Mouse (Mus musculus): ENCODE results near the gene Trim72. TPM values are rescaled to one million over a fixed set of nuclear protein-coding genes. Genes with fewer than 3 reads are reported as not detected.

Gene Trim72
- polyA plus RNA-seq (2015; fragmentation: Illumina TruSeq; extraction: RNeasy Lipid Tissue Mini Kit (QIAGEN cat#74804); ENCODE audit: insufficient read depth, low read depth, low replicate concordance): not detected

DNA sequence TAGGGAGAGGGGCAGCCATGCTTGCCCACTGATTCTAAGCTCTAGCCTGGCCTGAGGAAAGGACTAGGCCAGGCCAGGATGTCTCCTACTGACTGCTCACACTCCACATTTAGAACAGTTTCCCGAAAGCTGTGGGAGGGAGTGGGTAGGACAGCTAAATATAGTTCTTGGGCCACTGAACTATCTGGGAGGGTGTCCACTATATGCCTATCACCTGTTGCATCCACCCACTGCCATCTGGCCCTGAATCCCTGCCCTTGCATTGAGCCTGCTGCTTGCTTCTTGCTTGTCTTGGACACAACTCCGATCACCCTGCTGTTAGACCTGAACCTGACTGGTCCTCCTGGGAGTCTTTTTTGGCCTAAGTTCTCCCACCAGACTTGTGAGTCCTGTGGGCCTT lies at the start of gene Trim72:
Gene Trim72 (plus strand): TSS at position 262 of the 400 bp plus-strand sequence.

DNA sequence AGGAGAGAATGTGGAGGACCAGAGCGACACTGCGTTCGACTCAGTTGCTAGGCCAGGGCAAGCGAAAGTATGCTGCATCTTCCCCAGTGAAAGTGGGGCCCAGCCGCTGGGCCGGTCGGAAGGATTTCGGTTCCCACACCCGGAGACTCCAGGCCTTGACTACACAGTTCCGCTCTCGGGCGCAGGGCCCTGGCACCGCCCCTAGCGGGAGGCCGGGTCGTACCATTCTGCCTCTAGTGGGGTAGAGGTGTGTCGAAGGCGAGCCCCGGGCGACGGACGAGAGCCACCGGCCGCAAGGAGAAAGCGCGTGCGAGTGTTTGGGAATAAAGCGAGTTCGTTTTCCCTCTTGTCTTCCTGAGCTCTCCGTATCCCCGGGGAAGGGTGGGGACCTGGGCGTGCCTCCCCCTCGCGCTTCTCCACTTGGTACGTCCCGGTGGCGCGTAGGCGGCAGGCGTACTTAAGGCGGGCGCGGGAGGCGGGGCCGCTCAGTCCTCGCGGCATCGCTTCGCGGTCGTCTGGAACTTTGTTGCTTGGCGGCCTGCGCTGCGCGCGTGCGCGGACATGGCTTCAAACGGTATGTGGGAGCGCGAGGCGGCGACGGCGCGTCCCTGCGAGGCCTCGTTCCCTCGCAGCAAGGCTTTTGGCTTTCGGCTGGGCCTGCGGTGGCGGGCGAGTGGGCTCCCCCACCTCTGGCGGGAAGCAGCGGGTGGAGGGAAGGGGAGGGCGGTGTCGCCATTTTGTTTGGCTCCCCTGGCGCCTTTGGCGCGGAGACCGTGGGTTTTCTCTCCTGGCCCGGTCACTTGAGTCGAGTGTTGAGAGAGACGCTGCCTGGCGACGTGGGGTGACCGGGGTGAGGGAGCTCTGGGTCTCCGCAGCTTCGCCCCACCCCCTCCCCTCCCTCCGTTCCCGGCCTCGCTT lies 36.5 kb upstream of the Trim72 start, which contains the start of gene Fus:
Gene Fus (plus strand): TSS at position 454 of the 918 bp plus-strand sequence.

DNA sequence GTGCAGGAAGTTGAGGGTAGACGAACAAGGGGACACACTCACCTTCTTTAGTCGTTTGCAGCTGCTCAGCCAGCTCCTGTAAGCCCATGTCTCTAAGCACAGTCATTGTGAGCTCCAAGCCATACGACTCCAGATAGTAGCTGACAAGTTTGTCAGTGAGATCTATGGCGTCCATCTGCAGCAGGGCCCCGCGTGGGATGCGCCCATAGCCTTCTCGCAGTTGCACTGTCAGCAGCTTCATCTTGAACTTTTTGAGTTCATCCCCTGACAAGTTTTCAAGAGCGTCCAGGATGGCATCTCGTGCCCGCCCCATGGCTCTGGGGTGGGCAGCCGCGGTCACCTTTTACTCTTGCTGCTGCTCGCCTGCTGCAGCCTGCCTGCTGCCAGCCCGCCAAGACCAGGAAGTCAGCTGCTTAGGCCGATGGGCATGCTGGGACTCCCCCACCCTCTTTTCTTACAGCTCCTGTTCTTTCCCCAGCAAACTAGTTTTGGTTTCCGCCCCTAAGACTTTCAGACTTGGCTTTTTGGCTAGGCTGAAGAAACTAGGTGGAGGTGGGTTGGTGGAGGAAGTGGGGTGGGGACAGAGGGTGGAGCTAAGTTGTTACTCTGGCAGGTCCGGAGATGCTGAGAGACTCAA lies 10.3 kb upstream of the Trim72 start, which contains the start of gene Pycard:
Gene Pycard (minus strand): TSS at position 527 of the 637 bp plus-strand sequence.

Other genes starting within 250 kb of the Trim72 start
- 5.9 TPM for gene Orai3, start 234.1 kb upstream of the Trim72 start, polyA plus RNA-seq (2015; fragmentation: Illumina TruSeq; extraction: RNeasy Lipid Tissue Mini Kit (QIAGEN cat#74804); ENCODE audit: insufficient read depth, low read depth, low replicate concordance)
- 5.8 TPM for gene Setd1a, start 227.3 kb upstream of the Trim72 start, polyA plus RNA-seq (2015; fragmentation: Illumina TruSeq; extraction: RNeasy Lipid Tissue Mini Kit (QIAGEN cat#74804); ENCODE audit: insufficient read depth, low read depth, low replicate concordance)
- 1.5 TPM for gene Gm49388, start 218.3 kb upstream of the Trim72 start, polyA plus RNA-seq (2015; fragmentation: Illumina TruSeq; extraction: RNeasy Lipid Tissue Mini Kit (QIAGEN cat#74804); ENCODE audit: insufficient read depth, low read depth, low replicate concordance)
- 26.3 TPM for gene Hsd3b7, start 203.3 kb upstream of the Trim72 start, polyA plus RNA-seq (2015; fragmentation: Illumina TruSeq; extraction: RNeasy Lipid Tissue Mini Kit (QIAGEN cat#74804); ENCODE audit: insufficient read depth, low read depth, low replicate concordance)
- 32.5 TPM for gene Stx4a, start 179.7 kb upstream of the Trim72 start, polyA plus RNA-seq (2015; fragmentation: Illumina TruSeq; extraction: RNeasy Lipid Tissue Mini Kit (QIAGEN cat#74804); ENCODE audit: insufficient read depth, low read depth, low replicate concordance)
- 0.92 TPM for gene Stx1b, start 179.4 kb upstream of the Trim72 start, polyA plus RNA-seq (2015; fragmentation: Illumina TruSeq; extraction: RNeasy Lipid Tissue Mini Kit (QIAGEN cat#74804); ENCODE audit: insufficient read depth, low read depth, low replicate concordance)
- gene Zfp646, start 127.7 kb upstream of the Trim72 start, polyA plus RNA-seq (2015; fragmentation: Illumina TruSeq; extraction: RNeasy Lipid Tissue Mini Kit (QIAGEN cat#74804); ENCODE audit: insufficient read depth, low read depth, low replicate concordance): 6.2 TPM
- gene Zfp668, start 127.1 kb upstream of the Trim72 start, polyA plus RNA-seq (2015; fragmentation: Illumina TruSeq; extraction: RNeasy Lipid Tissue Mini Kit (QIAGEN cat#74804); ENCODE audit: insufficient read depth, low read depth, low replicate concordance): 0.57 TPM
- 34.6 TPM for gene Prss53, start 113.0 kb upstream of the Trim72 start, polyA plus RNA-seq (2015; fragmentation: Illumina TruSeq; extraction: RNeasy Lipid Tissue Mini Kit (QIAGEN cat#74804); ENCODE audit: insufficient read depth, low read depth, low replicate concordance)
- gene Gm21974, start 108.5 kb upstream of the Trim72 start, polyA plus RNA-seq (2015; fragmentation: Illumina TruSeq; extraction: RNeasy Lipid Tissue Mini Kit (QIAGEN cat#74804); ENCODE audit: insufficient read depth, low read depth, low replicate concordance): not detected
- 46.0 TPM for gene Vkorc1, start 108.3 kb upstream of the Trim72 start, polyA plus RNA-seq (2015; fragmentation: Illumina TruSeq; extraction: RNeasy Lipid Tissue Mini Kit (QIAGEN cat#74804); ENCODE audit: insufficient read depth, low read depth, low replicate concordance)
- 50.9 TPM for gene Bckdk, start 99.9 kb upstream of the Trim72 start, polyA plus RNA-seq (2015; fragmentation: Illumina TruSeq; extraction: RNeasy Lipid Tissue Mini Kit (QIAGEN cat#74804); ENCODE audit: insufficient read depth, low read depth, low replicate concordance)
- gene Kat8, start 91.4 kb upstream of the Trim72 start, polyA plus RNA-seq (2015; fragmentation: Illumina TruSeq; extraction: RNeasy Lipid Tissue Mini Kit (QIAGEN cat#74804); ENCODE audit: insufficient read depth, low read depth, low replicate concordance): 8.2 TPM
- gene Prss8, start 73.8 kb upstream of the Trim72 start, polyA plus RNA-seq (2015; fragmentation: Illumina TruSeq; extraction: RNeasy Lipid Tissue Mini Kit (QIAGEN cat#74804); ENCODE audit: insufficient read depth, low read depth, low replicate concordance): 37.0 TPM
- gene Prss36, start 57.2 kb upstream of the Trim72 start, polyA plus RNA-seq (2015; fragmentation: Illumina TruSeq; extraction: RNeasy Lipid Tissue Mini Kit (QIAGEN cat#74804); ENCODE audit: insufficient read depth, low read depth, low replicate concordance): 7.1 TPM
- gene Fus, start 36.5 kb upstream of the Trim72 start, polyA plus RNA-seq (2015; fragmentation: Illumina TruSeq; extraction: RNeasy Lipid Tissue Mini Kit (QIAGEN cat#74804); ENCODE audit: insufficient read depth, low read depth, low replicate concordance): 87.1 TPM
- 2.8 TPM for gene Pycard, start 10.1 kb upstream of the Trim72 start, polyA plus RNA-seq (2015; fragmentation: Illumina TruSeq; extraction: RNeasy Lipid Tissue Mini Kit (QIAGEN cat#74804); ENCODE audit: insufficient read depth, low read depth, low replicate concordance)
- 2.1 TPM for gene Itgam, start 58.7 kb downstream of the Trim72 start, polyA plus RNA-seq (2015; fragmentation: Illumina TruSeq; extraction: RNeasy Lipid Tissue Mini Kit (QIAGEN cat#74804); ENCODE audit: insufficient read depth, low read depth, low replicate concordance)
- gene Gm49368, start 58.7 kb downstream of the Trim72 start, polyA plus RNA-seq (2015; fragmentation: Illumina TruSeq; extraction: RNeasy Lipid Tissue Mini Kit (QIAGEN cat#74804); ENCODE audit: insufficient read depth, low read depth, low replicate concordance): not detected
- 0.70 TPM for gene Itgax, start 125.6 kb downstream of the Trim72 start, polyA plus RNA-seq (2015; fragmentation: Illumina TruSeq; extraction: RNeasy Lipid Tissue Mini Kit (QIAGEN cat#74804); ENCODE audit: insufficient read depth, low read depth, low replicate concordance)
- gene Itgad, start 150.4 kb downstream of the Trim72 start, polyA plus RNA-seq (2015; fragmentation: Illumina TruSeq; extraction: RNeasy Lipid Tissue Mini Kit (QIAGEN cat#74804); ENCODE audit: insufficient read depth, low read depth, low replicate concordance): not detected
- gene Cox6a2, start 202.4 kb downstream of the Trim72 start, polyA plus RNA-seq (2015; fragmentation: Illumina TruSeq; extraction: RNeasy Lipid Tissue Mini Kit (QIAGEN cat#74804); ENCODE audit: insufficient read depth, low read depth, low replicate concordance): 4.8 TPM
- 3.7 TPM for gene Armc5, start 233.4 kb downstream of the Trim72 start, polyA plus RNA-seq (2015; fragmentation: Illumina TruSeq; extraction: RNeasy Lipid Tissue Mini Kit (QIAGEN cat#74804); ENCODE audit: insufficient read depth, low read depth, low replicate concordance)
- 1.6 TPM for gene 9130023H24Rik, start 234.1 kb downstream of the Trim72 start, polyA plus RNA-seq (2015; fragmentation: Illumina TruSeq; extraction: RNeasy Lipid Tissue Mini Kit (QIAGEN cat#74804); ENCODE audit: insufficient read depth, low read depth, low replicate concordance)
- gene Tgfb1i1, start 242.9 kb downstream of the Trim72 start, polyA plus RNA-seq (2015; fragmentation: Illumina TruSeq; extraction: RNeasy Lipid Tissue Mini Kit (QIAGEN cat#74804); ENCODE audit: insufficient read depth, low read depth, low replicate concordance): 13.9 TPM